In the genomic region with DNA sequence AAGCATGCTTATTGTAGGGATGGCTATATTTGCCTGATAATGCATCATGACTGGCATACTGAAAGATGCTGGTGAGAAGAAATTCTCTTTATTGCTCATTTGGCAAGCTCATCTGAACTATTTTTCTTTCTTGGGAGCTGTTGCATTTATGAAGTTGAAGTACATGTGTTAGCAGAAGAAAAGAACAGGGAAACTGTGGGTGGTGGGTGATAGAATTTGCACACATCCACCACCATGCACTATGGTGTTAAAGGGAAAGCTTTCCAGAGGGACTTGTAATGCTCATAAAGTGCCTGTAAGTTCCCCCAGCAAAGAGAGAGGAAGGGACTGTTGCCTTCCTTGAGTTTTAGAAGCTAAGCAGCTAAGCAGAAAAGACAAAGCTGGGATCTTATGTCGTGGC, we compare ENCODE assay signal across 27 mouse cellular contexts.
A peak's percentile ranks its signal among the peaks of the same experiment; 100 is the strongest.
DNase-seq lines count a peak whose midpoint lies in the region; TF ChIP-seq lines count a peak whose summit lies in the region.
"Had no signal": no experiment of that assay in that cellular context is flagged by ENCODE, and none has a peak within 500 bp of the region (broad histone marks: within the 10 kb centered on the region; RNA-seq: fewer than 3 reads in every experiment).

No protein-coding gene starts in this region.

- H3K27ac ChIP-seq in left cerebral cortex, adult 2 months: no peak overlapping the region
- H3K27ac ChIP-seq: embryonic facial prominence, embryonic 10.5 days; embryonic facial prominence, embryonic 13.5 days; forebrain, embryonic 12.5 days; forebrain, embryonic 15.5 days; heart, adult 2 months; heart, embryonic 10.5 days; heart, embryonic 13.5 days; hindbrain, embryonic 14.5 days; hindbrain, postnatal 0 days had no signal

- intact Hi-C loops in left cerebral cortex, postnatal 10 days (cut with DNase I): no loop called here
- intact Hi-C loops in left cerebral cortex, postnatal 25 days (cut with DNase I): no loop called here
- intact Hi-C loops in left cerebral cortex, adult 2 months (cut with DNase I): no loop called here

- H3K4me3 ChIP-seq in left cerebral cortex, adult 2 months: no peak overlapping the region
- H3K4me3 ChIP-seq: embryonic facial prominence, embryonic 10.5 days; embryonic facial prominence, embryonic 13.5 days; erythroblast, embryonic 14.5 days; forebrain, embryonic 12.5 days; forebrain, embryonic 15.5 days; heart, adult 2 months; heart, embryonic 10.5 days; heart, embryonic 13.5 days had no signal

- no peak for TF ChIP-seq CTCF in left cerebral cortex, adult 2 months (IDR thresholded peaks at IDR 0.05)

- peak; percentile 9 for DNase-seq in left cerebral cortex, adult 11 months (ENCODE audit: low spot score)
- no peak for DNase-seq in left cerebral cortex, postnatal 10 days (ENCODE audit: extremely low spot score in 1 of 2, low spot score in 2 of 2)
- peak; percentile 2 to 79 for DNase-seq in left cerebral cortex, postnatal 25 days (ENCODE audit: low spot score in 2 of 2)
- no peak for DNase-seq in left cerebral cortex, adult 2 months (ENCODE audit: extremely low spot score in 1 of 2, low spot score in 2 of 2)
- peak; percentile 56 for DNase-seq in brain, adult 2 months (ENCODE audit: low read depth, low spot score)
- DNase-seq in telencephalon, adult 2 months (ENCODE audit: low read depth, low spot score): peak; percentile 54
- DNase-seq: adrenal gland, adult 2 months; adrenal gland, postnatal 14 days; cerebellum, adult 11-12 months; cerebellum, adult 8-10 months; cerebellum, postnatal 10 days; cerebellum, postnatal 36 days; embryo, embryonic 11 days; gastrocnemius, postnatal 10 days; gastrocnemius, postnatal 36 days; heart, adult 2 months; heart, postnatal 14 days; heart, postnatal 4 days had no signal

Comparison
In these comparisons a context has a peak if more than half of its experiments do, and no peak if none do; other contexts are left out.
1. DNase-seq: peak in left cerebral cortex, adult 11 months (single experiment), left cerebral cortex, postnatal 25 days (2 of 2), brain, adult 2 months (single experiment) and telencephalon, adult 2 months (single experiment); none in left cerebral cortex, postnatal 10 days (0 of 2) and left cerebral cortex, adult 2 months (0 of 2).